Mouse (Mus musculus) cerebellum, adult 11-12 months (tissue): Measurements from ENCODE around the gene Krt6b.
A peak's percentile ranks its signal among the peaks of the same experiment; 100 is the strongest.
"Not testable (repeated sequence)": the region's sequence is repeated elsewhere in the genome, so short reads cannot be mapped to it uniquely, and the experiment has no call there.

Experiments used
- DNase-seq: peaks from one replicate; pipeline ENCODE4 v3.0.0; 2022

Gene Krt6b

GRCm38 (mm10) chr15:101680187-101680586 is at the start of gene Krt6b:
TSS of gene Krt6b (minus strand) at chr15:101680287.
- no peak for DNase-seq

DNA sequence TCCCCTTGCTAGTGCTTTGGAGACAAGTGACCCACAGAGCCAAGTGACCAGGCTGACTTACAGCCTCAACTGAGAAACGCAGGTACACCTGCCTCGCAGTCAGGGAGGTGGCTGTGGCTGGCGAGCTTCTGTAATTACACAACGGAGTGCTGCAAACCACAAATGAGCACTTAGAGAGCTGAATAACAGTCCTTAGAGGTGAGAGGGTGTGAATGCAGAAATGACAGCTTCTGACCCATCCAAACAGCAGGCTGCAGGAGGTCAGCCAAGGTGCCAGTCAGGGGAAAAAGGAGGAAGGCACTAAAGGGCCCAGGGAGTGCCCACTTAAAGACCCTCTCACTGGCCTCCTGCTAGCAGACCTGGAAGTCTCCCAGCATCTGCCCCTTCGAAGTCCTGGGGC is 44.6 kb upstream of the Krt6b start:
- no peak for DNase-seq

GRCm38 (mm10) chr15:101715831-101716230 is 35.7 kb upstream of the Krt6b start:
- DNase-seq = no peak

DNA sequence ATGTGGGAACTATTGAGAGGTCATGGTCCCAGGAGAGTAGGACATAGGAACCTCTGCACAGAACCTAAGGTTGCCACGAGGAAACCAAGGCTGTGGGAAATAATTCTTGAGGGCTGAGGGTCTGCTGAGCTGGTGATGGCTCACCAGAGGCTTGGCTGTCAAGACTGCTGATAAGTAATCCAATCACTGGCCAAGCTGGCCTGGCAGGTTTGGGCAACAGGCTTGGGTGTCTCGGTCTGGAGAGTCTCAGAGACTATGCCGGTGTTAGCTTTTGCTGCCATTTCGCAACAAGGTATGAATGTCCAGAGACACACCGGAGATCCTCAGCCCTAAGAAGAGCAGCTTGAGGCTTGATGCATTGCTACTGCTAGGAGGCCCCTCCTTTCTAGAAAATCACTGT is 34.3 kb upstream of the Krt6b start:
- DNase-seq = no peak

DNA sequence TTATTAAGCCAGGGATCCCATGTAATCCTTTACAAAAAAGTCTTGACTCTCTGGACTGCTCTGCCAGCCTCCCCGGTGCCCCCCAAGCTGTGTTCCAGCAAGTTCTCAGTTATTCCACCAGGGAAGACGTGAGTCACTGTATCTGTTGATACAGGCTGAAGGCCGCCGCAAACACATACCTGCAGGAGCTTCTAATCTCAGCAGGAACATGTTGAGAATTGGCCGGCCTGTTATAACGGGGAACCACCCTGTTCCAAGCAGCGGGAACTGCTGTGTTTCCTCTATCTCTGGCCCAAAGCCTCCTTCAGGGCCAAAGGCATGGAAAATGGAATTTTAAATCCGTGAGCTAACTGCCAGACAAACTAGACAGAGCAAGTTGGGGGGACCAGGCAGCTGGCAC is 33.6 kb upstream of the Krt6b start:
- no peak for DNase-seq

GRCm38 (mm10) chr15:101712720-101713119 is 32.6 kb upstream of the Krt6b start, which contains the start of gene Krt5:
TSS of gene Krt5 (minus strand) at chr15:101712898.
- DNase-seq = no peak

DNA sequence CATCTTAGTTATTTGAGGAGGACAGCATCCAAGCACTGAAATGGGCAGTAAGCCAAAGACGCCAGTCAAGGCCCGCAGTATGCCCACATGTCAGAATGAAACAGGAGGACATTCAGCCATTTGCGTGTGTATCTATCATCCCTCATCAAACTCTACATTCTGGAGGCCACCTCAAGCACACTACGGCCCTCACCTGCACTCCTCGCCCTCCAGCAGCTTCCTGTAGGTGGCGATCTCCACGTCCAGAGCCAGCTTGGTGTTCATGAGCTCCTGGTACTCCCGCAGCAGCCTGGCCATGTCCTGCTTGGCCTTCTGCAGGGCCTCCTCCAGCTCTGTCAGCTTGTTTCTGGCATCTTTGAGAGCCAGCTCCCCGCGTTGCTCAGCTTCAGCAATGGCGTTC is 28.6 kb upstream of the Krt6b start:
- peak; percentile 6 for DNase-seq

DNA sequence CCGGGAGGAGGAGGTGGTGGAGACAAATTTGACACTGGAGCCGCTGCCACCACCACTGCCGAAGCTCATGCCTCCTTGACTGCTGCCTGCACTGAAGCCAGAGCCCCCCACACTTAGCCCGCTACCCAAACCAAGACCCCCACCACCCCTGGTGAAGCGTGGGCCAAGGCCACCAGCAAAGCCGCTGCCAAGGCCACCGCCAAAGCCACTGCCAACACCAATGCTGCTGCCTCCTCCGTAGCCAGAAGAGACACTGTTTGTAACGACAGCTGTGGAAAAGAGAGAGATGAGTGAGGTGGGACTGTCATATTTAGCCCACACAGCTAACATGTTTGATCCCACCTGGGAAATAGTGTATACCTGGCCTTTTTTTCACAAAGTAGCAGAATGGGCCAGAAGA is 27.4 kb upstream of the Krt6b start:
- DNase-seq = no peak

DNA sequence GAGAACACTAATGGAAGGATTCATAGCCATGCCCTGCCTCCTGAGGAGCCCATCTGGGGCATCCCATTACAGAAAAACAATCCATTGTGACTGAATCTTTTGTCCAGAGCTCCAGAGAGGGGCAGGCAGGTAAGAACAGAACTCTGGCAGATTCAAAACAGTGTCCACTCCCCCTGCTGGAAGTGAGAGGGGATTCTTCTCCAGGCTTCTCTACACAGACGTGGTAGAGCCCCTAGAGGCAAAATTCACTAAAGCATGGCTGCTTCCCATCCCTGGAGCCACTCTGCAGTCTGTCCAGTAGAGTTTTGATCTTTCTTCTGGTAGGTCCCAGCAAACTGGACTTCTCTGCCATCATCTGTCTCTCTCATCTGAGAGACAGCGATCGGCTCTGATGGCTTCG is 24.0 kb upstream of the Krt6b start:
- DNase-seq = no peak

DNA sequence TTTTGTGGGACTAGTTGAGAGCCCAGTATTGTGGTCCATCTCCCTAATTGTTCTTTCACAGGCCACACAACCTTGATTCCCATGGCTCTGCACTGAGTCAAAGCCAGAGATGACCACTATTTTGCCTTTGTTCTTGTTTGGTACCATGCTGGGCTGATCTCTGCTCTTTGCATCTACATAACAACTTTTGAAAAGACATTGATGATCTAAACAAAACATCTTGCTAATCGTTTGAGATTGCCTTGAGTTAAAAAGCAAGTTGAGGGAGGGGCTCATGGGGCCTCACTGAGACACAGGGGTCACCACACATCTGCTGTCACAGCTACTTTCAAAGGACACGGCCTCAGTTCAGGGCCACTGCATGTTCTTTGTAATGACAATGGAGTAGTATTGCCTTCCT is 22.3 kb upstream of the Krt6b start:
- DNase-seq = no peak

DNA sequence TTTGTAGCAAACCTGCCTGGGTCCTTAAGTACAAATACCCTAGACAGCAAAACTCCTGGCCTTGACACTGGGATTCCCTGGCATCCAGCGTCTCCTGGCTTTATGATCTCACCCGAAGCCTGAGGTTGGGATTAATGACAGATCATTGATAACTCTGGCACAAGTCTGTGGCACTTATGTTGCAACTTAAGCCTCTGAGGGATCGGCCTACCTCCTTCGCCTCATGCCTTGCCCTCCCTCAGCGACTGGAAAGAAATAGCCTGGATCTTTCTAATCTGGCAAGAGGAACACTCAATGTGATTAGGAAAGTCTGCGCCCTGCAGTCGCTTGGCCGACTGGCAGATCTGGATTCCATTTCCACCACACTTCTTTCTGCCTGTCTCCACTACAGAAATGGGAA is 19.8 kb upstream of the Krt6b start:
- DNase-seq = no peak

DNA sequence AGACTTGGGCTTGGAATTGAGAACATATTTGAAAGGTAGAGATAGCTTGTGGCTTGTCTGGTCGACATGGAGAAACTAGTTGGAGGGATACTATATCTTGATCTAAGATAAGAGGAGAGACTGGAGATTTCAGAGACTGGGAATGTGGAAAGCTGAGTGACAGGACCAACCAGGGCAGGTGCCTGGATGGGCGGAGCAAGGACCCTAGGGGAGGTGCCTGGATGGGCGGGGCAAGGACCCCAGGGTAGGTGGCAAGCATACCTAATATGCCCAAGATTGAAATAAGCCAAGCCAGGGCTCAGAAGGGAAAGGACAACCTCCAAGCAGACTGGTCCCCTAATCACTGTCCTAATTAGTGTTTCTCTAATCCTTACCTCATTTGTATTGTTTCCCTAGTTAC is 19.1 kb upstream of the Krt6b start:
- no peak for DNase-seq

- no peak for DNase-seq
These were observed 17.5 kb upstream of the Krt6b start for GRCm38 (mm10) chr15:101697326-101698188.

- no peak for DNase-seq
These were observed 14.1 kb upstream of the Krt6b start, which contains the start of gene Krt6a for GRCm38 (mm10) chr15:101694207-101694606. TSS of gene Krt6a (minus strand) at chr15:101694307.

DNA sequence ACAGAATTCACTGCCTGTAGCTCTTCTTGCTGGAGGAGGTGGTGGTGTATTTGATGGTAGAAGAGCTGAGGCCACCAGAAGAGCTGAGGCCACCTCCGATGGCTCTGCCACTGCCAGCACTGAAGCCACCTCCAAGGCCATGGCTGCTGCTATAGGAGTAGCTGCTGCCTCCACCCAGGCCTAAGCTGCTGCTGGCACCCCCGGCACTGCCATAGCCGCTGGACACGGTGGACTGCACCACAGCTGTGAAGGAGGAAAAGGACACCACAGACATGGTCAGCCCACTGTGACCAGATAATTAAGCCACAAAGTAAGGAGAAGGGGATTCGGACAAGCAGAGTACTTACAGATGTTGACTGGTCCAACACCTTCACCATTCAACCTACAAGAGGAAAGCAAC is 10.4 kb upstream of the Krt6b start:
- DNase-seq = not testable (repeated sequence)

- DNase-seq = no peak
These were observed 8.1 kb upstream of the Krt6b start for GRCm38 (mm10) chr15:101688161-101688560.

GRCm38 (mm10) chr15:101675978-101676377 is 4.1 kb downstream of the Krt6b start:
- no peak for DNase-seq

- DNase-seq = peak; percentile 1
These were observed 27.3 kb downstream of the Krt6b start for GRCm38 (mm10) chr15:101652736-101653265.

- no peak for DNase-seq
These were observed 32.8 kb downstream of the Krt6b start, which contains the start of gene Gm5478 for GRCm38 (mm10) chr15:101647280-101647679. TSS of gene Gm5478 (minus strand) at chr15:101647380.

DNA sequence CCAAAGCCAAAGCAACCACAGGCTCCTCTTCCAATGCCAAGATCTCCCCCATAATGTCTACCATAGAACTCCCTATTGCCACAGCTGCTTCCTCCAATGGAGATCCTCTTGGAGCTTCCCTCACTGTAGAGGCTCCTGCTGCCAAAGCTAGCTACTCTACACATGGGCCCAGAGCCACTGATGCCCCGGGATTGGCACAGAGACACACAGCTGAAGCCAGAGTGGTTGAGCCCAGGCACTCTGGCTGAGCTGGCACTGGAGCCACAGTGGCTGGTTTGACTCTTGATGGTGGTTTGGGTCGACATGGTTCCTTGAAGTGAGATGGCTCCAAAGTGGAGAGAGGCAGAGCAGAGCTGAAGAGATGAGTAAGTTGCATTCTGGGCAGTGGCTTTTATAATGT is 52.2 kb downstream of the Krt6b start, which contains the start of gene Gm5414:
TSS of gene Gm5414 (minus strand) at position 305 of the 400 bp plus-strand sequence.
- DNase-seq = no peak
